Mouse (Mus musculus) CH12.LX (cell line): ENCODE results near the gene Gm9913. TPM values are rescaled to one million over a fixed set of nuclear protein-coding genes. Genes with fewer than 3 reads are reported as not detected.

ENCODE experiments used
- DNase-seq: peaks from one replicate; pipeline ENCODE4 v3.0.0-alpha.2; 2013; ENCODE audit errors: extremely low read depth
- H3K27ac ChIP-seq: 2 replicates; pipeline ENCODE4 v1.5.1; 2012; ENCODE audit warnings: low read depth, mild to moderate bottlenecking, control low read depth, moderate library complexity; ENCODE audit not compliant: insufficient read depth
- H3K27me3 ChIP-seq: replicated peaks from 2 replicates; pipeline ENCODE3; 2012; ENCODE audit warnings: inconsistent platforms
- H3K36me3 ChIP-seq, 2 experiments: replicated peaks in 1 of 2; 2 replicates each; pipeline versions ENCODE3 to v1.6.1; 2012; ENCODE audit warnings: inconsistent platforms in 1 of 2, low read length in 1 of 2, mild to moderate bottlenecking in 1 of 2, mixed read lengths in 1 of 2, moderate library complexity in 1 of 2; ENCODE audit not compliant: control insufficient read depth in 1 of 2, insufficient read depth in 1 of 2
- H3K4me1 ChIP-seq, 2 experiments: 2 replicates each; pipeline ENCODE4 v1.6.1; 2012; ENCODE audit warnings: inconsistent platforms in 1 of 2, moderate library complexity in 1 of 2; ENCODE audit not compliant: insufficient read depth in 2 of 2, control insufficient read depth in 1 of 2
- H3K4me2 ChIP-seq: 2 replicates; pipeline ENCODE4 v1.6.1; 2012; ENCODE audit warnings: low read depth, mild to moderate bottlenecking, control low read depth; ENCODE audit not compliant: poor library complexity, insufficient read depth, severe bottlenecking
- H3K4me3 ChIP-seq, 3 experiments: fragments of 150-350 bp in 1 of 3; sonication (generic) in 1 of 3; replicated peaks in 1 of 3; 2 replicates each; pipeline versions ENCODE3 to v1.5.1; 2011 to 2012; ENCODE audit warnings: low read depth in 2 of 3, low read length in 2 of 3, mild to moderate bottlenecking in 2 of 3, moderate library complexity in 2 of 3, control low read depth in 1 of 3, improper control_type of control experiment in 1 of 3, inconsistent platforms in 1 of 3, mixed read lengths in 1 of 3; ENCODE audit not compliant: poor library complexity in 1 of 3
- H3K79me2 ChIP-seq: replicated peaks from 2 replicates; pipeline ENCODE4 v1.6.1; 2012; ENCODE audit warnings: mild to moderate bottlenecking, moderate library complexity; ENCODE audit not compliant: control insufficient read depth, poor library complexity, insufficient read depth, severe bottlenecking; ENCODE audit errors: extremely low read depth
- H3K9ac ChIP-seq: 2 replicates; pipeline ENCODE4 v1.6.1; 2012; ENCODE audit warnings: low read depth, mild to moderate bottlenecking, control low read depth, moderate library complexity; ENCODE audit not compliant: insufficient read depth
- H3K9me3 ChIP-seq: replicated peaks from 2 replicates; pipeline ENCODE3; 2012; ENCODE audit warnings: low read length, inconsistent platforms, mixed read lengths
- BHLHE40 ChIP-seq: IDR thresholded peaks from 2 replicates; pipeline ENCODE4 v1.6.1; 2011; ENCODE audit warnings: mild to moderate bottlenecking, low read depth, low read length, improper control_type of control experiment
- CHD1 ChIP-seq: IDR thresholded peaks from 2 replicates; pipeline ENCODE4 v1.6.1; 2012; ENCODE audit warnings: low read depth, low read length, improper control_type of control experiment, inconsistent platforms
- CHD2 ChIP-seq: IDR thresholded peaks from 2 replicates; pipeline ENCODE4 v1.6.1; 2011; ENCODE audit warnings: low read length, improper control_type of control experiment
- E2F4 ChIP-seq: IDR thresholded peaks from 2 replicates; pipeline ENCODE4 v1.6.1; 2011; ENCODE audit warnings: low read depth, low read length, improper control_type of control experiment; ENCODE audit not compliant: insufficient replicate concordance
- EP300 ChIP-seq: IDR thresholded peaks from 2 replicates; pipeline ENCODE4 v1.6.1; 2011; ENCODE audit warnings: low read length, improper control_type of control experiment
- ETS1 ChIP-seq: conservative IDR thresholded peaks from 2 replicates; pipeline ENCODE4 v1.6.1; 2012; ENCODE audit warnings: low read depth, mild to moderate bottlenecking, inconsistent platforms, low read length, improper control_type of control experiment, moderate library complexity
- GABPA ChIP-seq: IDR thresholded peaks from 2 replicates; pipeline ENCODE4 v1.6.1; 2012; ENCODE audit warnings: low read depth, low read length, improper control_type of control experiment, inconsistent platforms; ENCODE audit not compliant: insufficient replicate concordance
- IRF4 ChIP-seq: IDR thresholded peaks from 2 replicates; pipeline ENCODE4 v1.6.1; 2014; ENCODE audit warnings: low read depth, mild to moderate bottlenecking, inconsistent platforms, low read length, improper control_type of control experiment
- JUN ChIP-seq: IDR thresholded peaks from 2 replicates; pipeline ENCODE4 v1.6.1; 2011; ENCODE audit warnings: low read depth, mild to moderate bottlenecking, low read length, improper control_type of control experiment, moderate library complexity; ENCODE audit not compliant: insufficient read depth
- JUND ChIP-seq: conservative IDR thresholded peaks from 2 replicates; pipeline ENCODE4 v1.6.1; 2011; ENCODE audit warnings: low read depth, low read length, improper control_type of control experiment
- KAT2A ChIP-seq: IDR thresholded peaks from 2 replicates; pipeline ENCODE4 v1.6.1; 2012; ENCODE audit warnings: low read length, improper control_type of control experiment, inconsistent platforms; ENCODE audit not compliant: insufficient replicate concordance
- MXI1 ChIP-seq: IDR thresholded peaks from 2 replicates; pipeline ENCODE4 v1.6.1; 2011; ENCODE audit warnings: mild to moderate bottlenecking, low read depth, low read length, improper control_type of control experiment
- POLR2A ChIP-seq: IDR thresholded peaks from 2 replicates; pipeline ENCODE4 v1.6.1; 2011; ENCODE audit warnings: low read depth, mild to moderate bottlenecking, improper control_type of control experiment, low read length
- POLR2AphosphoS2 ChIP-seq: IDR thresholded peaks from 2 replicates; pipeline ENCODE4 v1.6.1; 2011; ENCODE audit warnings: low read depth, low read length, improper control_type of control experiment
- RCOR1 ChIP-seq: conservative IDR thresholded peaks from 2 replicates; pipeline ENCODE4 v1.6.1; 2012; ENCODE audit warnings: low read depth, mild to moderate bottlenecking, inconsistent platforms, low read length, improper control_type of control experiment
- SIN3A ChIP-seq: IDR thresholded peaks from 2 replicates; pipeline ENCODE4 v1.6.1; 2012; ENCODE audit warnings: low read length, improper control_type of control experiment, inconsistent platforms
- UBTF ChIP-seq: IDR thresholded peaks from 2 replicates; pipeline ENCODE4 v1.6.1; 2012; ENCODE audit warnings: low read depth, mild to moderate bottlenecking, inconsistent platforms, low read length, improper control_type of control experiment, moderate library complexity
- USF1 ChIP-seq: IDR thresholded peaks from 2 replicates; pipeline ENCODE4 v1.6.1; 2014; ENCODE audit warnings: low read depth, mild to moderate bottlenecking, inconsistent platforms, low read length, improper control_type of control experiment
- ZC3H11A ChIP-seq: IDR thresholded peaks from 2 replicates; pipeline ENCODE4 v1.6.1; 2012; ENCODE audit warnings: low read depth, mild to moderate bottlenecking, inconsistent platforms, low read length, improper control_type of control experiment
- ZKSCAN1 ChIP-seq: IDR thresholded peaks from 2 replicates; pipeline ENCODE4 v1.6.1; 2012; ENCODE audit warnings: low read depth, inconsistent platforms, low read length, improper control_type of control experiment, borderline replicate concordance
- ZMIZ1 ChIP-seq: IDR thresholded peaks from 2 replicates; pipeline ENCODE4 v1.6.1; 2012; ENCODE audit warnings: low read depth, mild to moderate bottlenecking, inconsistent platforms, low read length, improper control_type of control experiment
- ZNF384 ChIP-seq: IDR thresholded peaks from 2 replicates; pipeline ENCODE4 v1.6.1; 2012; ENCODE audit warnings: low read depth, low read length, improper control_type of control experiment, inconsistent platforms
- dilution Hi-C: fragments of 300-500 bp; cut with MboI; formaldehyde crosslinking; loops from 2 replicates; pipeline ENCODE4 v1.14.3; 2020; ENCODE audit warnings: low sequenced_read_pairs; ENCODE audit not compliant: extremely low pct_unique_long_range_greater_than_20kb, extremely low pct_ligation_motif_present
- in situ Hi-C: fragments of 300-500 bp; cut with MboI; formaldehyde crosslinking; loops from 3 replicates; pipeline ENCODE4 v1.14.3; 2019; ENCODE audit warnings: low sequenced_read_pairs, low pct_ligation_motif_present, low pct_unique_long_range_greater_than_20kb, mixed read lengths
- polyA plus RNA-seq: library from polyadenylated mRNA; unstranded; fragments of >175 nt; gene quantifications from 2 replicates; pipeline ENCODE4 v1.2.1, GENCODE M21; 2012; ENCODE audit warnings: low read depth; ENCODE audit not compliant: insufficient read length
- total RNA-seq, 2 experiments: library from RNA; depleted of rRNA; stranded (reverse); fragments of 300-350 nt in 1 of 2; fragments of >200 nt in 1 of 2; gene quantifications; 2 replicates each; pipeline ENCODE4 v1.2.3; 2012 to 2014

Gm9913 gene
- total and polyA plus RNA-seq, 3 experiments, result not detected

DNA sequence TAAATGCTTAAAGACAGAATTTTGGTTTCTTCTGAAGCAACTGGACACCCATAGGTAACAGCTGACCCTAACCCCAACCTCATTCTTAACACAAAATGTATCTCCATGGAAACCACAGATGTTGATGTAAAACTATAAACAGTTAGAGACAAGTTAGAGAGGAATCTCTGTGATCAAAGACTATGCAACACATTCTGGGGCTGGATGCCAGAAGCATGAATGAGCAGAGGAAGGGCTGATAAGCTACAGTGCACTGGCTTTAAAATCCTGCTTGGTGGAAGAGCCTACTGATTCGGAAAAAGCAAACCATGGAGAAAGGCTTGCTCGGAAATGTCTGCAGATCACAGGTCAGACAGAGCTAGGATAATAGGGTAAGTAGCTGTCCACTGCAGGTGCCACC lies 31.7 kb upstream of the Gm9913 start:
- H3K9me3 ChIP-seq, result no peaks in the 10 kb centered on the region
- H3K9ac ChIP-seq, result no peak overlapping the region
- no peaks in the 10 kb centered on the region for H3K27me3 ChIP-seq
- no peak overlapping the region for H3K4me3 ChIP-seq
- dilution Hi-C loops (no loop called here), in situ Hi-C loops (no loop called here)
- no peak for DNase-seq
- H3K36me3 ChIP-seq, result no peaks in the 10 kb centered on the region
- H3K4me2 ChIP-seq, result no peak overlapping the region
- no peak overlapping the region for H3K27ac ChIP-seq
- TF ChIP-seq SIN3A (no peak), ZC3H11A (no peak), USF1 (no peak), CHD2 (no peak), KAT2A (no peak), MXI1 (no peak), EP300 (no peak), POLR2A (no peak)
- peaks cover 0 to 8% of the 10 kb centered on the region in 2 experiments; a peak in 2 of 4 replicates for H3K4me1 ChIP-seq
- no peaks in the 10 kb centered on the region for H3K79me2 ChIP-seq

DNA sequence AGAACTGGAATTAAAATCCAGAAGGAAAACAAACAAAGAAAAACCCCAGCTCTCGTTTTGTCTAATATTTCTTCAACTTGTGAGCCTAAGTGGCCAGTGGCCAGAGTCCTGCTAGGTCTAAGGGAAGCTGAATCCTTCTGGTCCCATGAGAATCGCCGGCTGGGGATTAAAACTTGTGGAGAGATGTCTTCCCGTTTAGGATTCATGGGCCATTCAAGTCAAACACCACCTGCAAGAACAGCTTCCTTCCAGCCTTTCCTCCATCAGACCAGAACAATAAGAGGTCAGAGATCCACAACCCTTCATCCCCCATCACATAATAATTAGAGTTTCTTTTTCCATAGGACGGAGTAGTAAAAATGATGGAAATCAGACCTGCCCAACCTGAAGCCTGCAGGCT lies 30.2 kb upstream of the Gm9913 start:
- dilution Hi-C loops, result no loop called here

DNA sequence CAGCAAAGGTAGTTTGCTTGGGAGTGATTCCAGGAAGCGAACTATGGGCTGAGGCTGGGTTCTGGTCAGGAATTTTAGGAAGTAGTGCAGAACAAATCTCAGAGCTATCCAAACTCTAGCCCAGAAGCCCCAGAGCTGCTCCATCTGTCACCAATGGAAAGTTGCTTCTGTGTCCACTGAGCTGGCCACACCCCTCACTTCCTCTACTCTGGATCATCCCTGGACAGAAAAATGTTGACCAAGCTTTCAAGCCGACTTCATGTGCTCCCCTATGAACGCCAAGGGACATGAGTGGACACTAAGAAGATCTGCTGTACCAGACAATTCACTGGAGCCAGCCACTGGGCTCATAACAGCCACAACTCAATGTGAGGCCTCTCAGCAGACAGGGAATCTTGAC lies 28.7 kb upstream of the Gm9913 start:
- Histone ChIP-seq H3K79me2 (no peaks in the 10 kb centered on the region), H3K4me1 (no peaks in the 10 kb centered on the region), H3K4me3 (no peak overlapping the region), H3K9me3 (no peaks in the 10 kb centered on the region), H3K27ac (no peak overlapping the region), H3K9ac (no peak overlapping the region), H3K36me3 (no peaks in the 10 kb centered on the region), H3K4me2 (no peak overlapping the region), H3K27me3 (no peaks in the 10 kb centered on the region)
- no peak for DNase-seq
- TF ChIP-seq RCOR1 (no peak), UBTF (no peak), ZKSCAN1 (no peak), ZMIZ1 (no peak), KAT2A (no peak), ETS1 (no peak), E2F4 (no peak), POLR2AphosphoS2 (no peak), JUND (no peak), ZC3H11A (no peak), EP300 (no peak), ZNF384 (no peak), CHD1 (no peak), BHLHE40 (no peak), GABPA (no peak), IRF4 (no peak)
- in situ Hi-C loops (no loop called here), dilution Hi-C loops (no loop called here)

More for the DNA sequence above, 30.2 kb upstream of the Gm9913 start:
- in situ Hi-C loops, result no loop called here
- Histone ChIP-seq H3K9me3 (no peaks in the 10 kb centered on the region), H3K36me3 (no peaks in the 10 kb centered on the region), H3K27ac (no peak overlapping the region), H3K9ac (no peak overlapping the region), H3K4me3 (no peak overlapping the region), H3K4me1 (peaks cover 0 to 8% of the 10 kb centered on the region in 2 experiments; a peak in 2 of 4 replicates), H3K4me2 (no peak overlapping the region), H3K27me3 (no peaks in the 10 kb centered on the region), H3K79me2 (no peaks in the 10 kb centered on the region)
- no peak for DNase-seq
- no peak for TF ChIP-seq JUN
